15 mouse cellular contexts compared by ENCODE assay signal in the genomic region with DNA sequence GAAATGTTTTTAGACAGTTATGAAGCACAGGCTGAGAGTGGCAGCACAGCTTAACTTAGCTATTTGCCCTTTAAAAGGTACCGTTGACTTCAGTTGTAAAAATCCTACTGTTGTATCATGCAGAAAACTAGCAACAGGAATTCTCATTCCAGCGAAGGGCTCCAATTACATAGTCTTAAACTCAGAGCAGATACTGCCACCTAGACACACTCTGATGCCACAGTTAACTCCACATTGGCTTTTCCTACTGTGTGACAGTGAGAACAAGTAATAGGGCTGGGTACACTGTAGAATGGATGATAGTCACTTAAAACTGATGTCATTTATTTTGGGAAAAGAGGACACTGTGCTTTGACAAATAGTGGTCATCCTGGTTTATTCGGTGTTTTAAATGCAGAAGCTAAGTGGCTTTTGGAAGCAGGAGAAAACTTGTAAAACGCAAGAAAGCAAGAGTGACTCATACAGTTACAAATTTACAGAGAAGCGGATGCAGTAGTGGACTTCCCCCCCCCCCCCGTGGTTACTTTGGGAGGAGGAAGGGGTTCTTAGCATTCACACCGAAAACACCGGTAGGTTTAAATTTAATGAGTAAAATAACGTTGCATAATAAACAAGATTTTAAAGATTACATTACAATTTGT. TPM values are rescaled to one million over a fixed set of nuclear protein-coding genes. Genes with fewer than 3 reads are reported as not detected.
DNase-seq lines count a peak whose midpoint lies in the region; ATAC-seq and TF ChIP-seq lines count a peak whose summit lies in the region.
"Had no signal": no experiment of that assay in that cellular context is flagged by ENCODE, and none has a peak within 500 bp of the region (broad histone marks: within the 10 kb centered on the region; RNA-seq: fewer than 3 reads in every experiment).

No protein-coding gene starts in this region.

- 67% methylated on average over 9 of the region's 9 CpGs for WGBS in hindbrain, postnatal 0 days
- 70% methylated on average over 9 of the region's 9 CpGs for WGBS in hindbrain, embryonic 13.5 days
- 50% methylated on average over 9 of the region's 9 CpGs for WGBS in liver, postnatal 0 days (ENCODE audit: insufficient replicate concordance)
- WGBS in limb, embryonic 14.5 days, result 34% methylated on average over 9 of the region's 9 CpGs

- H3K9ac ChIP-seq in hindbrain, postnatal 0 days (replicated peaks; ENCODE audit: low read length), result no peak overlapping the region
- no peak overlapping the region for H3K9ac ChIP-seq in hindbrain, embryonic 13.5 days
- H3K9ac ChIP-seq in liver, postnatal 0 days (replicated peaks), result no peak overlapping the region
- no peak overlapping the region for H3K9ac ChIP-seq in limb, embryonic 14.5 days (ENCODE audit: low read depth, low read length, severe bottlenecking)
- H3K9ac ChIP-seq: stomach, embryonic 15.5 days had no signal

- no peak overlapping the region for H3K27ac ChIP-seq in hindbrain, postnatal 0 days
- H3K27ac ChIP-seq in hindbrain, embryonic 13.5 days, result no peak overlapping the region
- H3K27ac ChIP-seq in liver, postnatal 0 days (ENCODE audit: low read depth), result no peak overlapping the region
- H3K27ac ChIP-seq in limb, embryonic 14.5 days (replicated peaks; ENCODE audit: low read depth, low read length), result no peak overlapping the region
- H3K27ac ChIP-seq: midbrain, embryonic 10.5 days; stomach, embryonic 15.5 days had no signal

- DNase-seq in cerebellum, adult 9-10 months, result peak; percentile 41
- DNase-seq in cerebellum, adult 8-10 months, result no peak
- DNase-seq in hindbrain, postnatal 0 days (ENCODE audit: low spot score), result peak; percentile 62
- DNase-seq in liver, postnatal 0 days, result no peak
- DNase-seq in liver, result no peak
- DNase-seq in limb, embryonic 14.5 days (ENCODE audit: low spot score), result peak; percentile 26
- DNase-seq in retina, embryonic 14.5 days (ENCODE audit: low spot score), result no peak
- DNase-seq: adrenal gland, adult 8-10 months; B cell, adult 2 months; heart, postnatal 14 days; lung, adult 2 months; right cerebral cortex, postnatal 25 days had no signal

- no peaks in the 10 kb centered on the region for H3K36me3 ChIP-seq in hindbrain, postnatal 0 days (ENCODE audit: insufficient read depth, low read length)
- no peaks in the 10 kb centered on the region for H3K36me3 ChIP-seq in hindbrain, embryonic 13.5 days
- H3K36me3 ChIP-seq in liver, postnatal 0 days (replicated peaks; ENCODE audit: insufficient read depth, low read length), result no peaks in the 10 kb centered on the region
- no peaks in the 10 kb centered on the region for H3K36me3 ChIP-seq in limb, embryonic 14.5 days (ENCODE audit: control insufficient read depth, insufficient read depth, low read length)
- H3K36me3 ChIP-seq: midbrain, embryonic 10.5 days; stomach, embryonic 15.5 days had no signal

- H3K4me2 ChIP-seq in hindbrain, postnatal 0 days (ENCODE audit: low read depth, low read length), result no peak overlapping the region
- no peak overlapping the region for H3K4me2 ChIP-seq in hindbrain, embryonic 13.5 days
- H3K4me2 ChIP-seq in liver, postnatal 0 days (ENCODE audit: low read depth, low read length), result no peak overlapping the region
- no peak overlapping the region for H3K4me2 ChIP-seq in limb, embryonic 14.5 days (replicated peaks; ENCODE audit: low read depth, low read length, severe bottlenecking)
- H3K4me2 ChIP-seq: stomach, embryonic 15.5 days had no signal

- no peaks in the 10 kb centered on the region for H3K9me3 ChIP-seq in hindbrain, postnatal 0 days (ENCODE audit: low read length)
- no peaks in the 10 kb centered on the region for H3K9me3 ChIP-seq in hindbrain, embryonic 13.5 days
- no peaks in the 10 kb centered on the region for H3K9me3 ChIP-seq in liver, postnatal 0 days (ENCODE audit: low read length)
- no peaks in the 10 kb centered on the region for H3K9me3 ChIP-seq in limb, embryonic 14.5 days (ENCODE audit: control insufficient read depth, low read length)
- H3K9me3 ChIP-seq: midbrain, embryonic 10.5 days; stomach, embryonic 15.5 days had no signal

- ATAC-seq in hindbrain, postnatal 0 days, result no peak
- ATAC-seq in hindbrain, embryonic 13.5 days (ENCODE audit: low FRiP score), result no peak
- ATAC-seq in liver, postnatal 0 days, result no peak
- ATAC-seq in limb, embryonic 14.5 days (ENCODE audit: low FRiP score, low read depth), result no peak

- no peak overlapping the region for H3K4me3 ChIP-seq in hindbrain, postnatal 0 days (ENCODE audit: low read length)
- H3K4me3 ChIP-seq in hindbrain, embryonic 13.5 days, result no peak overlapping the region
- no peak overlapping the region for H3K4me3 ChIP-seq in liver, postnatal 0 days (ENCODE audit: low read depth, low read length)
- H3K4me3 ChIP-seq in limb, embryonic 14.5 days (replicated peaks; ENCODE audit: low read length), result no peak overlapping the region
- H3K4me3 ChIP-seq: midbrain, embryonic 10.5 days; stomach, embryonic 15.5 days had no signal

- peak; percentile 57 for TF ChIP-seq CTCF in hindbrain, postnatal 0 days (IDR thresholded peaks at IDR 0.05; ENCODE audit: low read depth)
- peak; percentile 20 for TF ChIP-seq CTCF in liver, postnatal 0 days (IDR thresholded peaks at IDR 0.05; ENCODE audit: low read depth)

- H3K27me3 ChIP-seq in hindbrain, postnatal 0 days (ENCODE audit: insufficient read depth, low read length), result no peaks in the 10 kb centered on the region
- no peaks in the 10 kb centered on the region for H3K27me3 ChIP-seq in hindbrain, embryonic 13.5 days
- H3K27me3 ChIP-seq in liver, postnatal 0 days (ENCODE audit: insufficient read depth, low read length), result no peaks in the 10 kb centered on the region
- H3K27me3 ChIP-seq in limb, embryonic 14.5 days (ENCODE audit: control insufficient read depth, insufficient read depth, low read length), result no peaks in the 10 kb centered on the region
- H3K27me3 ChIP-seq: stomach, embryonic 15.5 days had no signal

- no peak for TF ChIP-seq POLR2A in limb, embryonic 14.5 days (IDR thresholded peaks at IDR 0.05; ENCODE audit: borderline replicate concordance, extremely low read depth, insufficient read depth, insufficient read length)

- H3K4me1 ChIP-seq in hindbrain, postnatal 0 days (ENCODE audit: insufficient read depth, low read length), result no peaks in the 10 kb centered on the region
- peaks cover 6% of the 10 kb centered on the region; the same call in 1 of the 2 replicates for H3K4me1 ChIP-seq in hindbrain, embryonic 13.5 days (replicated peaks)
- H3K4me1 ChIP-seq in liver, postnatal 0 days (ENCODE audit: insufficient read depth), result no peaks in the 10 kb centered on the region
- H3K4me1 ChIP-seq in limb, embryonic 14.5 days (ENCODE audit: control insufficient read depth, insufficient read depth, low read length), result no peaks in the 10 kb centered on the region
- H3K4me1 ChIP-seq: stomach, embryonic 15.5 days had no signal

- no peak for TF ChIP-seq EP300 in liver, postnatal 0 days (IDR thresholded peaks at IDR 0.05; ENCODE audit: low read depth)

RNA-seq across cellular contexts. Expression of gene 2300009A05Rik, which starts 22.2 kb away (rescaled TPM):
- 44.4 and 52.2 TPM in 2 replicates for total RNA-seq in hindbrain, postnatal 0 days (2014; rRNA removed)
- polyA plus RNA-seq in hindbrain, postnatal 0 days (2015; fragmentation: Nextera tagmentation; extraction: Ambion mirVana), result 89.7 and 94.7 TPM in 2 replicates
- 68.5 and 69.1 TPM in 2 replicates for polyA plus RNA-seq in hindbrain, embryonic 13.5 days (2015; fragmentation: Nextera tagmentation; extraction: Ambion mirVana)
- 54.2 and 55.3 TPM in 2 replicates for polyA plus RNA-seq in liver, postnatal 0 days (2015; fragmentation: Nextera tagmentation; extraction: Ambion mirVana)
- polyA plus RNA-seq in limb, embryonic 14.5 days (2012; rRNA removed), result 23.0 and 40.7 TPM in 2 replicates
- polyA plus RNA-seq in limb, embryonic 14.5 days (2014; fragmentation: Nextera tagmentation; extraction: Ambion mirVana), result 38.1 and 41.0 TPM in 2 replicates

RNA-seq across cellular contexts. Expression of gene Map2k5, which starts 43.5 kb away (rescaled TPM):
- total RNA-seq in hindbrain, postnatal 0 days (2014; rRNA removed), result 19.6 and 22.4 TPM in 2 replicates
- 31.2 and 33.1 TPM in 2 replicates for polyA plus RNA-seq in hindbrain, postnatal 0 days (2015; fragmentation: Nextera tagmentation; extraction: Ambion mirVana)
- 36.3 and 37.4 TPM in 2 replicates for polyA plus RNA-seq in hindbrain, embryonic 13.5 days (2015; fragmentation: Nextera tagmentation; extraction: Ambion mirVana)
- polyA plus RNA-seq in liver, postnatal 0 days (2015; fragmentation: Nextera tagmentation; extraction: Ambion mirVana), result 9.1 and 10.3 TPM in 2 replicates
- polyA plus RNA-seq in limb, embryonic 14.5 days (2012; rRNA removed), result 37.5 and 52.8 TPM in 2 replicates
- polyA plus RNA-seq in limb, embryonic 14.5 days (2014; fragmentation: Nextera tagmentation; extraction: Ambion mirVana), result 37.1 and 41.7 TPM in 2 replicates

Comparison
In these comparisons a context has a peak if more than half of its experiments do, and no peak if none do; other contexts are left out.
1. DNase-seq: peak in cerebellum, adult 9-10 months (single experiment), hindbrain, postnatal 0 days (single experiment) and limb, embryonic 14.5 days (single experiment); none in cerebellum, adult 8-10 months (single experiment), liver, postnatal 0 days (single experiment), liver (single experiment) and retina, embryonic 14.5 days (single experiment).